Mouse (Mus musculus): ENCODE data around the gene Asap3.

DNA sequence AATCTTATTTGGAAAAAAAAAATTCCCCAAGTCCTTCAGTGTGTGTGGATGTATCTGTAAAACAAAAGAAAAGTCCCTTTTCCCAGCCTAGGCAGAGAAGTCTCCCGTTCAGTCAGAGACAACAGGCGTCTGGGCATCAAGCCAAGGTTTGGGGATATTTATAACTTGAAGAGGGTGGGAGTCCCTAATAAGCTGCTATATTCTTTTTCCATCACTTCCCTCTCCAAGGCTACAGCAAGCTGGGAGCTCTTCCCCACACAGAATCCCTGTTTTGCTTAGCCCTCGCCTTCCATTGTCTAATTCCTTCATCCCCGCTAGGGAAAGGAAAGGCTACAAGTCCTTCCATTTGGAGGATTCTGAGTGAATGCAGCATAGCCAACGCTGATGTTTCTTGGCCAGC, 78.3 kb downstream of the Asap3 start, which contains the start of gene Zfp46:
- TF ChIP-seq CTCF (IDR thresholded peaks at IDR 0.05; ENCODE audit: low read depth) (no peak), EP300 (IDR thresholded peaks at IDR 0.05; ENCODE audit: low read depth) (no peak)

Measured in liver, embryonic 14.5 days (tissue).